Mouse (Mus musculus): ENCODE results near the gene Arhgap9. TPM values are rescaled to one million over a fixed set of nuclear protein-coding genes. Genes with fewer than 3 reads are reported as not detected.

Arhgap9 gene
- polyA plus RNA-seq, 1 experiment, result 105 TPM

DNA sequence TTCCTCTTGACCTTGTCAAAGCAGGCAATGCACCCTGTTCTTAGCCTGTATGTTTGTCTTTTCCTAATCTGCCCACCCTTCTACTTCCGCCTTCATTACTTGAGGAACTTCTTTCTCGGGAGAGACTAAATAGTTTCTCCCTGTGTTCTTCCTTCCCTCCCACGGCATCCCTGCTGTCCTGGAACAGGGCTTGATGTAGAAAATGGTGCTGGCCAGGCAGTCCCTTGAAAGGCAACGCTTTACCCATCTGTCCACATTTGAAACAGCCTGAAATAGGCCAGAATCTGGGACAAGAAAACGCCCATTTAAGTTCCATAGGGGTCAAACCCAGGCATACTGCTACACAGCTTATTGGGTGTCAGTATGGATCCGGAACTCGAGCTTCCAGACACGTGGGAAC lies 28.0 kb downstream of the Arhgap9 start:
- no peak overlapping the region for H3K4me3 ChIP-seq (ENCODE audit: control insufficient read depth, insufficient read depth, low read length)
- TF ChIP-seq CTCF (IDR thresholded peaks at IDR 0.05; ENCODE audit: borderline replicate concordance, control insufficient read depth, extremely low read depth, insufficient read depth, low read length, poor library complexity) (no peak), POLR2A (IDR thresholded peaks at IDR 0.05; ENCODE audit: control insufficient read depth, extremely low read depth, insufficient read depth, low read length, poor library complexity) (no peak)
- H3K27ac ChIP-seq (ENCODE audit: control insufficient read depth, insufficient read depth, low read length), result no peak overlapping the region
- no peaks in the 10 kb centered on the region for H3K36me3 ChIP-seq (ENCODE audit: control insufficient read depth, insufficient read depth, low read length)
- no peak for DNase-seq
- peaks cover 10% of the 10 kb centered on the region for H3K4me1 ChIP-seq (replicated peaks; ENCODE audit: control insufficient read depth, insufficient read depth, low read length)
- H3K27me3 ChIP-seq (ENCODE audit: control insufficient read depth, insufficient read depth, low read length), result no peaks in the 10 kb centered on the region
- WGBS, result 86% methylated on average over 8 of the region's 8 CpGs

DNA sequence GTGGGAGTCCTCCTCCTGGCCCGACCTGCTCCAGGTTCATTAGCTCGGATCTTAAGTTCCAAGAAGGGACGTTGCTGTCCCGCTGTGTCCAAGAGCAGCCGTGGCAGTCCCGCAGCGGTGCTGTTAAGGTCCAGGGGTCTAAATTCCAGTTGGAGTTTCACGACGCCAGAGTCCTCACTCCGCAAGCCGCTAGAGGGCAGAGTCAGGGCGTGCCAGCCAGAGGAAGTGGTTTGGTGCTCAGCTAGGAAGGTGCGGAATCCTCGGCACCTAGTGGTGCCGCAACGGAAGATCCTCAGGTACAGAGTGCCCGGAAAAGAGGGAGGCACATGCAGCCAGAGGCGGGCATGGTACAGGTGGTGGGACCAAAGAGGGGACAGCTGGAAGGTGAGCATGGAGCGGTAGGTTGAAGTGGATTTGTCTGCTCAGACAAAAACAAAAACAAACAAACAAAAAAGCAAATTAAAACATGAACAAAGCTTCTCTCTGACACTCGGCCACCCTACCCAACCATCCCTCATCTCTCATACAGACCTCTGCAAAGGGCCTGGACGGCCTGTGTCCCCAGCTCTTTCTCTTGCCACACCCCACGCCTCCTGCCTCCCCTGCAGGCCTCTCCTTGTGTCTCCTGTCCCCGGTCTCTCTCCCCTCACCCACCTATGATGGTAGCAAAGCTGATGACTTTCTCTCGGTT lies 29.0 kb downstream of the Arhgap9 start:
- H3K27me3 ChIP-seq (ENCODE audit: control insufficient read depth, insufficient read depth, low read length), result peaks cover 2% of the 10 kb centered on the region; the same call in 1 of the 2 replicates
- peak; percentile 81 for DNase-seq
- H3K27ac ChIP-seq (ENCODE audit: control insufficient read depth, insufficient read depth, low read length), result no peak overlapping the region
- no peaks in the 10 kb centered on the region for H3K36me3 ChIP-seq (ENCODE audit: control insufficient read depth, insufficient read depth, low read length)
- 13% methylated on average over 24 of the region's 24 CpGs for WGBS
- TF ChIP-seq CTCF (IDR thresholded peaks at IDR 0.05; ENCODE audit: borderline replicate concordance, control insufficient read depth, extremely low read depth, insufficient read depth, low read length, poor library complexity) (peak; percentile 90), POLR2A (IDR thresholded peaks at IDR 0.05; ENCODE audit: control insufficient read depth, extremely low read depth, insufficient read depth, low read length, poor library complexity) (no peak)
- H3K4me1 ChIP-seq (replicated peaks; ENCODE audit: control insufficient read depth, insufficient read depth, low read length), result peaks cover 10% of the 10 kb centered on the region
- H3K4me3 ChIP-seq (ENCODE audit: control insufficient read depth, insufficient read depth, low read length), result peak overlapping the region; percentile 13; the same call in 1 of the 2 replicates

DNA sequence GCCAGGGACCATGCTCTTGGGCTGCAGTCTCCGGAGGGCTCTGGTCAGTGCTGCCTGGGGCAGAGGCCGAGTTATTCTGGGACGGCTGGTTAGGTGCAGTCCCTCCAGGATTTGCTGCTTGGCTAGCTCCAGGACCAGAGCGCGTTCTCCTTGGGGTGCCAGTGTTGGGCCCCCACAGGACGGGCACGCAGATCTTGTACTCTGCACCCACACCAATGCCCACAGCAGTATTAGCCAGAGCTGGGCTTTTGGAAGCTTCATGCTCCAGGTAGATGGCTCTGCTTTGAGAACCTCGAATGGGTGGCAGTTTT lies 29.5 kb downstream of the Arhgap9 start:
- DNase-seq, result no peak
- Histone ChIP-seq H3K36me3 (ENCODE audit: control insufficient read depth, insufficient read depth, low read length) (no peaks in the 10 kb centered on the region), H3K27me3 (ENCODE audit: control insufficient read depth, insufficient read depth, low read length) (peaks cover 2% of the 10 kb centered on the region; the same call in 1 of the 2 replicates), H3K4me1 (replicated peaks; ENCODE audit: control insufficient read depth, insufficient read depth, low read length) (peaks cover 10% of the 10 kb centered on the region), H3K27ac (ENCODE audit: control insufficient read depth, insufficient read depth, low read length) (no peak overlapping the region), H3K4me3 (ENCODE audit: control insufficient read depth, insufficient read depth, low read length) (no peak overlapping the region)
- WGBS, result 94% methylated on average over 8 of the region's 8 CpGs
- TF ChIP-seq CTCF (IDR thresholded peaks at IDR 0.05; ENCODE audit: borderline replicate concordance, control insufficient read depth, extremely low read depth, insufficient read depth, low read length, poor library complexity) (no peak), POLR2A (IDR thresholded peaks at IDR 0.05; ENCODE audit: control insufficient read depth, extremely low read depth, insufficient read depth, low read length, poor library complexity) (no peak)

DNA sequence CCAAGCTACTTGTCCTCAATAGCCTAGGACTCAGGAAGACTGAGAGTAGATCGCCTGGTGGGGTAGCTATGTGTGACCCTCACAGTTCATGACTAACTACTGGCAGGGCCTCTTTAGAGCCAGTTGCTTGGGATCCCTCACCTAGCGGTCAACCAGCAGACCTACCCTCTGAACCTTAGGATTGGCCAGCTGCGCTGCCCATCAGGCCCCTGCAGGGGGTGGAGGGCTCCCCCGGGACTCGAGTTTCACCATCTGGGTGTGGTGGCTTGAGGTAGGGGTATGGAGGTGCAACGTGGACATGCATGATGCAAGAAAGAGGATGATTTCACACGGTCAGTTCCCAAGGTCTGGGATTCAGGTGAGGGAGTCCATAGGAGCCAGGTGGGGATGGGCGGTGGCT lies 30.0 kb downstream of the Arhgap9 start:
- Histone ChIP-seq H3K27ac (ENCODE audit: control insufficient read depth, insufficient read depth, low read length) (no peak overlapping the region), H3K27me3 (ENCODE audit: control insufficient read depth, insufficient read depth, low read length) (peaks cover 2% of the 10 kb centered on the region; the same call in 1 of the 2 replicates), H3K4me3 (ENCODE audit: control insufficient read depth, insufficient read depth, low read length) (no peak overlapping the region), H3K4me1 (replicated peaks; ENCODE audit: control insufficient read depth, insufficient read depth, low read length) (peaks cover 10% of the 10 kb centered on the region), H3K36me3 (ENCODE audit: control insufficient read depth, insufficient read depth, low read length) (no peaks in the 10 kb centered on the region)
- no peak for DNase-seq
- TF ChIP-seq POLR2A (IDR thresholded peaks at IDR 0.05; ENCODE audit: control insufficient read depth, extremely low read depth, insufficient read depth, low read length, poor library complexity), result no peak
- no peak for TF ChIP-seq CTCF (IDR thresholded peaks at IDR 0.05; ENCODE audit: borderline replicate concordance, control insufficient read depth, extremely low read depth, insufficient read depth, low read length, poor library complexity)
- WGBS, result 92% methylated on average over 8 of the region's 8 CpGs

DNA sequence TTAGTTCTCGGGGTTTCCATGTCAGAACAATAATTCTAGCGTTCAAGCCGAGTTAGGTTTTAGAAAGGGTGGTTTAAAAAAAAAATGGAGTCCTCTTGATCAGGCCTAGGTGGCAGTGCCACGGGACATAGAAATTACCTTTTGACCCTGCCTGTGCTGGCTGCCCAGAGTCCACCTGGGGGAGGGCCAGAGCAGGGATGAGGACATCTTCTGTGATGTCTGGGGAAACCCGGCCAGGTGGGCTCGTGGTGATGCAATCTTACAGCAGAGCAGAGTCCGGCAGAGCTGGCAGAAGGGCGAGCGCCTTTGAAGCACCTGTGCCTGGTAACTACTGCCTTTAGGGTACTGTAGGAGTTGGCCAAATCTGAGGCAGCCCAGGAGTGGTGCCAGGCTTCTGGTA lies 30.4 kb downstream of the Arhgap9 start:
- 88% methylated on average over 9 of the region's 9 CpGs for WGBS
- Histone ChIP-seq H3K4me3 (ENCODE audit: control insufficient read depth, insufficient read depth, low read length) (no peak overlapping the region), H3K27me3 (ENCODE audit: control insufficient read depth, insufficient read depth, low read length) (peaks cover 2% of the 10 kb centered on the region; the same call in 1 of the 2 replicates), H3K27ac (ENCODE audit: control insufficient read depth, insufficient read depth, low read length) (no peak overlapping the region), H3K4me1 (replicated peaks; ENCODE audit: control insufficient read depth, insufficient read depth, low read length) (peaks cover 10% of the 10 kb centered on the region), H3K36me3 (ENCODE audit: control insufficient read depth, insufficient read depth, low read length) (no peaks in the 10 kb centered on the region)
- DNase-seq, result no peak
- TF ChIP-seq POLR2A (IDR thresholded peaks at IDR 0.05; ENCODE audit: control insufficient read depth, extremely low read depth, insufficient read depth, low read length, poor library complexity) (no peak), CTCF (IDR thresholded peaks at IDR 0.05; ENCODE audit: borderline replicate concordance, control insufficient read depth, extremely low read depth, insufficient read depth, low read length, poor library complexity) (no peak)

DNA sequence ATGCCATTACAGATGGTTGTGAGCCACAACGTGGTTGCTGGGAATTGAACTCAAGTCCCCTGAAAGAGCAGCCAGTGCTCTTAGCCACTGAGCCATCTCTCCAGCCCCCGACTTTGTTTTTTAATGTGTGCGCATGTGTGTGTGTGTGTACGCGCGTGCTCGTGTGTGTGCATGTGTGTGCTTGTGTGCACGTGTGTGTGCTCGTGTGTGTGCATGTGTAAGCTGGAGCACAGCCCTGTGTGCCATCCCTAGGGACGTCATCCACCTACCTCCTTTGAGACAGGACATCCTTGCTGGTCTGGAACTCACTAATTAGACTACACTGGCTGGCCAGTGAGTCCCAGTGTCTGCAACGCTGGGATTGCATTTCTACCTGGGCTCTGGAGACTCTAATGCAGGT lies 31.0 kb downstream of the Arhgap9 start:
- H3K27ac ChIP-seq (ENCODE audit: control insufficient read depth, insufficient read depth, low read length), result no peak overlapping the region
- no peak overlapping the region for H3K4me3 ChIP-seq (ENCODE audit: control insufficient read depth, insufficient read depth, low read length)
- peaks cover 10% of the 10 kb centered on the region for H3K4me1 ChIP-seq (replicated peaks; ENCODE audit: control insufficient read depth, insufficient read depth, low read length)
- TF ChIP-seq CTCF (IDR thresholded peaks at IDR 0.05; ENCODE audit: borderline replicate concordance, control insufficient read depth, extremely low read depth, insufficient read depth, low read length, poor library complexity) (no peak), POLR2A (IDR thresholded peaks at IDR 0.05; ENCODE audit: control insufficient read depth, extremely low read depth, insufficient read depth, low read length, poor library complexity) (no peak)
- no peak for DNase-seq
- H3K27me3 ChIP-seq (ENCODE audit: control insufficient read depth, insufficient read depth, low read length), result peaks cover 2% of the 10 kb centered on the region; the same call in 1 of the 2 replicates
- WGBS, result 97% methylated on average over 11 of the region's 11 CpGs
- H3K36me3 ChIP-seq (ENCODE audit: control insufficient read depth, insufficient read depth, low read length), result no peaks in the 10 kb centered on the region
